Mouse (Mus musculus) stomach, embryonic 16.5 days (tissue): ENCODE results near the gene Baz2b. TPM values are rescaled to one million over a fixed set of nuclear protein-coding genes. Genes with fewer than 3 reads are reported as not detected.

Experiments
- ATAC-seq: fragments of 200-750 bp; cut with Nextera tagmentation; 2 replicates; pipeline ENCODE4 v1.8.0; 2017; ENCODE audit warnings: moderate number of reproducible peaks, moderate TSS enrichment; ENCODE audit not compliant: insufficient read depth, low FRiP score
- H3K27ac ChIP-seq: fragments of 300-500 bp; sonication (generic); 2 replicates; pipeline ENCODE4 v1.5.1; 2014; ENCODE audit warnings: low read length
- H3K27me3 ChIP-seq: fragments of 300-500 bp; sonication (generic); 2 replicates; pipeline ENCODE4 v1.6.1; 2014; ENCODE audit warnings: low read length, control low read depth, mixed read lengths; ENCODE audit not compliant: control insufficient read depth, insufficient read depth
- H3K36me3 ChIP-seq: fragments of 300-500 bp; sonication (generic); 2 replicates; pipeline ENCODE4 v1.6.1; 2014; ENCODE audit warnings: low read length; ENCODE audit not compliant: control insufficient read depth, insufficient read depth
- H3K4me1 ChIP-seq: fragments of 300-500 bp; sonication (generic); 2 replicates; pipeline ENCODE4 v1.6.1; 2014; ENCODE audit warnings: low read length, control low read depth, mixed read lengths; ENCODE audit not compliant: control insufficient read depth, insufficient read depth
- H3K4me2 ChIP-seq: fragments of 300-500 bp; sonication (generic); 2 replicates; pipeline ENCODE4 v1.6.1; 2014; ENCODE audit warnings: low read depth, low read length, mixed read lengths
- H3K4me3 ChIP-seq: fragments of 300-500 bp; sonication (generic); replicated peaks from 2 replicates; pipeline ENCODE4 v1.5.1; 2014; ENCODE audit warnings: mild to moderate bottlenecking, low read length
- H3K9ac ChIP-seq: fragments of 300-500 bp; sonication (generic); 2 replicates; pipeline ENCODE4 v1.6.1; 2014; ENCODE audit warnings: low read length
- H3K9me3 ChIP-seq: fragments of 300-500 bp; sonication (generic); replicated peaks from 2 replicates; pipeline ENCODE4 v1.6.1; 2016; ENCODE audit warnings: low read length, control low read depth; ENCODE audit not compliant: control insufficient read depth
- WGBS: fragments of 180-500 bp; shearing (Covaris S2); extraction: QIAGEN DNeasy Blood & Tissue Kit; methylation state at CpG from one replicate; pipeline ENCODE4 v1.1.7; 2014; 5-methylcytosine and 5-hydroxymethylcytosine counted together
- polyA plus RNA-seq: library from polyadenylated mRNA; unstranded; fragments of >200 nt; fragmentation: Nextera tagmentation; extraction: Ambion mirVana; gene quantifications from 2 replicates; pipeline ENCODE4 v1.2.1, GENCODE M21; 2015

The Baz2b gene
- 41.5 and 49.2 TPM in 2 replicates for polyA plus RNA-seq

- peak within 1 kb of the TSS; percentile 99 for H3K9ac ChIP-seq
- H3K27ac ChIP-seq, result peak within 1 kb of the TSS; percentile 90
- H3K36me3 ChIP-seq, result 0 out of 2 replicates have a peak, but pooled peaks cover 3% of the 10 kb centered on the region
- H3K4me3 ChIP-seq, result peak within 1 kb of the TSS; percentile 91
- ATAC-seq, result peak; percentile 95
- peaks cover 32% of the 10 kb centered on the region for H3K4me1 ChIP-seq
- H3K9me3 ChIP-seq, result no peaks in the 10 kb centered on the region
- peak within 1 kb of the TSS; percentile 94 for H3K4me2 ChIP-seq
- H3K27me3 ChIP-seq, result no peaks in the 10 kb centered on the region
- under 1% methylated on average over 70 of the region's 109 CpGs for WGBS
Observed at GRCm38 (mm10) chr2:60209703-60210651, at the start of gene Baz2b, which contains the start of gene March7. TSS of gene Baz2b (minus strand) at chr2:60209839. TSS of gene March7 (plus strand) at chr2:60209887.

GRCm38 (mm10) chr2:60259186-60259585 lies 49.5 kb upstream of the Baz2b start:
- no peaks in the 10 kb centered on the region for H3K9me3 ChIP-seq
- no peak overlapping the region for H3K27ac ChIP-seq
- H3K36me3 ChIP-seq, result no peaks in the 10 kb centered on the region
- no peaks in the 10 kb centered on the region for H3K4me1 ChIP-seq
- no peaks in the 10 kb centered on the region for H3K27me3 ChIP-seq
- no peak overlapping the region for H3K4me2 ChIP-seq
- ATAC-seq, result no peak
- no peak overlapping the region for H3K4me3 ChIP-seq
- no peak overlapping the region for H3K9ac ChIP-seq
- WGBS, result 97% methylated on average over 5 of the region's 5 CpGs

GRCm38 (mm10) chr2:60256751-60257150 lies 47.1 kb upstream of the Baz2b start:
- Histone ChIP-seq H3K36me3 (no peaks in the 10 kb centered on the region; the same call in 1 of the 2 replicates), H3K27ac (no peak overlapping the region), H3K9me3 (no peaks in the 10 kb centered on the region), H3K4me2 (no peak overlapping the region), H3K4me3 (no peak overlapping the region), H3K4me1 (no peaks in the 10 kb centered on the region), H3K9ac (no peak overlapping the region), H3K27me3 (no peaks in the 10 kb centered on the region)
- no peak for ATAC-seq
- WGBS, result 73% methylated on average over 2 of the region's 2 CpGs

- Histone ChIP-seq H3K27ac (no peak overlapping the region), H3K27me3 (no peaks in the 10 kb centered on the region), H3K9ac (no peak overlapping the region), H3K4me2 (no peak overlapping the region), H3K36me3 (peaks cover 10% of the 10 kb centered on the region; the same call in 1 of the 2 replicates), H3K9me3 (no peaks in the 10 kb centered on the region), H3K4me1 (no peaks in the 10 kb centered on the region), H3K4me3 (no peak overlapping the region)
- no peak for ATAC-seq
Observed at GRCm38 (mm10) chr2:60253506-60253905, 43.9 kb upstream of the Baz2b start.

GRCm38 (mm10) chr2:60252782-60253181 lies 43.1 kb upstream of the Baz2b start:
- H3K4me2 ChIP-seq, result no peak overlapping the region
- ATAC-seq, result no peak
- WGBS, result 87% methylated on average over 4 of the region's 4 CpGs
- no peaks in the 10 kb centered on the region for H3K9me3 ChIP-seq
- H3K27me3 ChIP-seq, result no peaks in the 10 kb centered on the region
- no peaks in the 10 kb centered on the region for H3K4me1 ChIP-seq
- peaks cover 10% of the 10 kb centered on the region; the same call in 1 of the 2 replicates for H3K36me3 ChIP-seq
- H3K9ac ChIP-seq, result no peak overlapping the region
- H3K4me3 ChIP-seq, result no peak overlapping the region
- H3K27ac ChIP-seq, result no peak overlapping the region

GRCm38 (mm10) chr2:60234506-60234905 lies 24.9 kb upstream of the Baz2b start:
- ATAC-seq, result no peak

GRCm38 (mm10) chr2:60233147-60233546 lies 23.5 kb upstream of the Baz2b start:
- H3K9ac ChIP-seq, result no peak overlapping the region
- no peak overlapping the region for H3K4me3 ChIP-seq
- ATAC-seq, result no peak
- H3K4me1 ChIP-seq, result no peaks in the 10 kb centered on the region
- no peak overlapping the region for H3K27ac ChIP-seq
- H3K4me2 ChIP-seq, result no peak overlapping the region
- H3K36me3 ChIP-seq, result peaks cover 15% of the 10 kb centered on the region; the same call in 1 of the 2 replicates
- H3K9me3 ChIP-seq, result no peaks in the 10 kb centered on the region
- H3K27me3 ChIP-seq, result no peaks in the 10 kb centered on the region
- WGBS, result 41% methylated on average over 2 of the region's 2 CpGs

More at GRCm38 (mm10) chr2:60234506-60234905, 24.9 kb upstream of the Baz2b start:
- Histone ChIP-seq H3K27ac (no peak overlapping the region), H3K9ac (no peak overlapping the region), H3K36me3 (peaks cover 18% of the 10 kb centered on the region; the same call in 1 of the 2 replicates), H3K9me3 (no peaks in the 10 kb centered on the region), H3K4me3 (no peak overlapping the region), H3K27me3 (no peaks in the 10 kb centered on the region), H3K4me1 (no peaks in the 10 kb centered on the region), H3K4me2 (no peak overlapping the region)
- 84% methylated on average over 7 of the region's 7 CpGs for WGBS

GRCm38 (mm10) chr2:60230361-60230760 lies 20.7 kb upstream of the Baz2b start:
- Histone ChIP-seq H3K27ac (no peak overlapping the region), H3K9me3 (no peaks in the 10 kb centered on the region), H3K9ac (no peak overlapping the region), H3K36me3 (peaks cover 8% of the 10 kb centered on the region; the same call in 1 of the 2 replicates), H3K4me1 (no peaks in the 10 kb centered on the region), H3K4me3 (no peak overlapping the region), H3K27me3 (no peaks in the 10 kb centered on the region), H3K4me2 (no peak overlapping the region)
- WGBS, result 80% methylated on average over 2 of the region's 2 CpGs
- no peak for ATAC-seq

- no peak overlapping the region for H3K4me3 ChIP-seq
- no peak overlapping the region for H3K4me2 ChIP-seq
- no peaks in the 10 kb centered on the region for H3K27me3 ChIP-seq
- no peaks in the 10 kb centered on the region for H3K9me3 ChIP-seq
- ATAC-seq, result no peak
- no peaks in the 10 kb centered on the region for H3K4me1 ChIP-seq
- H3K9ac ChIP-seq, result no peak overlapping the region
- H3K36me3 ChIP-seq, result 0 out of 2 replicates have a peak, but pooled peaks cover 3% of the 10 kb centered on the region
- WGBS, result 82% methylated on average over 1 of the region's 1 CpGs
- H3K27ac ChIP-seq, result no peak overlapping the region
Observed at GRCm38 (mm10) chr2:60228470-60228869, 18.8 kb upstream of the Baz2b start.
